Mouse (Mus musculus) spleen, adult 2 months (tissue): ENCODE measurements around the gene Gal. TPM values are rescaled to one million over a fixed set of nuclear protein-coding genes. Genes with fewer than 3 reads are reported as not detected.

ENCODE experiments used
- DNase-seq, 2 experiments: peaks; one replicate each; pipeline versions ENCODE4 v3.0.0 to v3.0.0-alpha.2; 2012 to 2021; ENCODE audit warnings: low spot score in 2 of 2, low read depth in 1 of 2
- H3K27ac ChIP-seq: fragments of 200-500 bp; 2 replicates; pipeline ENCODE4 v1.5.1; 2012; ENCODE audit warnings: low read length, inconsistent platforms; ENCODE audit not compliant: insufficient read depth
- H3K27me3 ChIP-seq: fragments of 200-500 bp; 2 replicates; pipeline ENCODE4 v1.6.1; 2012; ENCODE audit warnings: mild to moderate bottlenecking, moderate library complexity, low read length, inconsistent platforms; ENCODE audit not compliant: control insufficient read depth, insufficient read depth
- H3K36me3 ChIP-seq: fragments of 200-500 bp; 2 replicates; pipeline ENCODE4 v1.6.1; 2012; ENCODE audit warnings: mild to moderate bottlenecking, low read length, inconsistent platforms; ENCODE audit not compliant: control insufficient read depth, insufficient read depth
- H3K4me1 ChIP-seq: fragments of 200-500 bp; 2 replicates; pipeline ENCODE4 v1.6.1; 2011; ENCODE audit warnings: inconsistent platforms; ENCODE audit not compliant: control insufficient read depth, insufficient read depth, insufficient read length
- H3K4me3 ChIP-seq: fragments of 200-500 bp; 2 replicates; pipeline ENCODE4 v1.5.1; 2011; ENCODE audit warnings: mild to moderate bottlenecking, inconsistent platforms; ENCODE audit not compliant: insufficient read depth, insufficient read length; ENCODE audit errors: extremely low read depth
- CTCF ChIP-seq: fragments of 200-500 bp; IDR thresholded peaks from 2 replicates; pipeline ENCODE4 v1.5.1; 2011; ENCODE audit warnings: mild to moderate bottlenecking, inconsistent platforms; ENCODE audit not compliant: insufficient read depth, insufficient read length, insufficient replicate concordance; ENCODE audit errors: extremely low read depth
- POLR2A ChIP-seq: fragments of 200-500 bp; IDR thresholded peaks from 2 replicates; pipeline ENCODE4 v1.6.1; 2011; ENCODE audit warnings: low read depth, low read length, inconsistent platforms
- WGBS: fragments of 180-500 bp; shearing (Covaris S2); methylation state at CpG from one replicate; pipeline ENCODE4 v1.1.7; 2018; 5-methylcytosine and 5-hydroxymethylcytosine counted together
- polyA plus RNA-seq: library from polyadenylated mRNA; depleted of rRNA; stranded (reverse); fragments of >200 nt; gene quantifications from 2 replicates; pipeline ENCODE4 v1.2.3, GENCODE M21; 2012; rRNA removed

Gene Gal
- 13.1 and 22.2 TPM in 2 replicates for polyA plus RNA-seq

DNA sequence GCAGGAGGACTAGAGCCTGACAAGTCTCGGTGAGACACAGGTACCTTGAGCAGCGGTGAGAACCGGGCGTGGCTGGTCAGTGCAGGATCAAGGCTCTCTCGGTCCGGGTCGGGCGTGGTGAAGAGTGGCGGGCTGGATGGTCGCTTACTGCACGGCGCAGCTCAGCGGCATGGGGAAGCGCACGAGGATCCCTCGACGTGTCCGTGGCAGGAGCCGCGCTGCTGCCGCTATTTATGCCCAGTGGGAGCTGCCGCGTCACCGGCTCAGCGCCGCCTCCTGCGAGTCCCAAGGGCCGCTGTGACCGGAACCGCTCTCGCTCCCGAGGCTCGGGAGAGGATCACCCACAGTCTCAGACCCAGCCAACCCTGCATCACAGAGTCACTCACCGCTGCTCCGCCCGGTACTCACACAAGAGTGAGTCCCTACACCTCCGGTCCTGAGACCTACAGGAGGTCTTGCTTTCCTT lies at the start of gene Gal:
Gal (minus strand) TSS at position 277 of the 466 bp plus-strand sequence.
- no peak for DNase-seq
- Histone ChIP-seq H3K27me3 (peaks cover 9% of the 10 kb centered on the region; the same call in 1 of the 2 replicates), H3K4me3 (peak within 1 kb of the TSS; percentile 2; the same call in 1 of the 2 replicates), H3K36me3 (no peaks in the 10 kb centered on the region), H3K4me1 (peaks cover 7% of the 10 kb centered on the region), H3K27ac (no peak within 1 kb of the TSS)
- TF ChIP-seq CTCF (no peak), POLR2A (no peak)
- 5% methylated on average over 37 of the region's 37 CpGs for WGBS

DNA sequence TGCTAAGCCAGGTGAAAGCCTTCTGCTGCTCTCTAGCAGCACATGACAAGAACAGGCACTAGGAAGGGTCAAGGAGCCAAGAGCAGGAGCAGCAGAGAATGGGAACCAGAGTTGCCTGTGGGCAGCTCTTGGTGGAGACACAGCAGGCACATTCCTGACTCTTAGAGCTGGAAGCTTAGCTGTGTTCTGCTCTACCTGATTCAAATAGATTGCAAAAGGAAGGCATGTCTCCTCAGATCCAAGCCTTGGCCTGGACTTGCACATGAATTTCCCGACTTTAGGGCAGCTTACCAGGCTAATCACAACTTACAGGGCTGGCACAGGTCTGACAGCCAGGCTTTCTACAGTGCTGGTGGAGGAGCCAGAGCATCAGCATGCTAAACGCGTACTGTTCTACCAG lies 45.6 kb upstream of the Gal start:
- Histone ChIP-seq H3K4me3 (no peak overlapping the region), H3K4me1 (no peaks in the 10 kb centered on the region), H3K36me3 (peaks cover 68% of the 10 kb centered on the region), H3K27me3 (no peaks in the 10 kb centered on the region), H3K27ac (no peak overlapping the region)
- no peak for TF ChIP-seq POLR2A
- TF ChIP-seq CTCF: no peak
- DNase-seq: no peak
- 95% methylated on average over 3 of the region's 3 CpGs for WGBS

- TF ChIP-seq POLR2A (no peak), CTCF (no peak)
- H3K4me3 ChIP-seq: no peak overlapping the region
- no peak for DNase-seq
- no peak overlapping the region for H3K27ac ChIP-seq
- WGBS: 85% methylated on average over 6 of the region's 6 CpGs
- no peaks in the 10 kb centered on the region for H3K4me1 ChIP-seq
- no peaks in the 10 kb centered on the region for H3K27me3 ChIP-seq
- H3K36me3 ChIP-seq: peaks cover 57% of the 10 kb centered on the region
These were observed 44.2 kb upstream of the Gal start for GRCm38 (mm10) chr19:3458331-3459099.

GRCm38 (mm10) chr19:3457700-3458099 lies 43.4 kb upstream of the Gal start:
- peaks cover 55% of the 10 kb centered on the region for H3K36me3 ChIP-seq
- TF ChIP-seq POLR2A (no peak), CTCF (no peak)
- WGBS: 97% methylated on average over 4 of the region's 4 CpGs

GRCm38 (mm10) chr19:3451649-3452048 lies 37.3 kb upstream of the Gal start:
- Histone ChIP-seq H3K27ac (no peak overlapping the region), H3K4me1 (no peaks in the 10 kb centered on the region), H3K36me3 (peaks cover 12% of the 10 kb centered on the region), H3K27me3 (no peaks in the 10 kb centered on the region), H3K4me3 (no peak overlapping the region)
- DNase-seq: no peak
- 7% methylated on average over 6 of the region's 6 CpGs for WGBS
- TF ChIP-seq POLR2A: no peak
- no peak for TF ChIP-seq CTCF

More at GRCm38 (mm10) chr19:3457700-3458099, 43.4 kb upstream of the Gal start:
- no peak for DNase-seq
- no peaks in the 10 kb centered on the region for H3K27me3 ChIP-seq
- no peak overlapping the region for H3K27ac ChIP-seq
- H3K4me1 ChIP-seq: no peaks in the 10 kb centered on the region
- H3K4me3 ChIP-seq: no peak overlapping the region

GRCm38 (mm10) chr19:3451170-3451569 lies 36.8 kb upstream of the Gal start:
- 18% methylated on average over 6 of the region's 6 CpGs for WGBS
- H3K27me3 ChIP-seq: no peaks in the 10 kb centered on the region
- TF ChIP-seq CTCF (peak; percentile 67; the same call in 1 of the 2 replicates), POLR2A (no peak)
- H3K27ac ChIP-seq: no peak overlapping the region
- H3K4me1 ChIP-seq: no peaks in the 10 kb centered on the region
- DNase-seq: peak; percentile 35 to 43
- peaks cover 12% of the 10 kb centered on the region for H3K36me3 ChIP-seq
- H3K4me3 ChIP-seq: no peak overlapping the region

GRCm38 (mm10) chr19:3450714-3451113 lies 36.4 kb upstream of the Gal start:
- TF ChIP-seq CTCF: no peak
- no peak for TF ChIP-seq POLR2A
- DNase-seq: no peak
- no peak overlapping the region for H3K4me3 ChIP-seq
- WGBS: 94% methylated on average over 3 of the region's 3 CpGs
- H3K4me1 ChIP-seq: no peaks in the 10 kb centered on the region
- no peak overlapping the region for H3K27ac ChIP-seq
- no peaks in the 10 kb centered on the region for H3K27me3 ChIP-seq
- H3K36me3 ChIP-seq: peaks cover 10% of the 10 kb centered on the region
